Mouse (Mus musculus) olfactory bulb, adult 2 months (tissue): ENCODE data around the gene Mrps33.

Experiments used
- CTCF ChIP-seq: fragments of 200-500 bp; IDR thresholded peaks from 2 replicates; pipeline ENCODE4 v1.5.1; 2012; ENCODE audit warnings: low read depth, mild to moderate bottlenecking, low read length, moderate library complexity; ENCODE audit not compliant: insufficient read depth
- POLR2A ChIP-seq: fragments of 200-500 bp; IDR thresholded peaks from 2 replicates; pipeline ENCODE4 v1.6.1; 2012; ENCODE audit warnings: mild to moderate bottlenecking, low read depth, low read length, moderate library complexity; ENCODE audit not compliant: insufficient read depth

- TF ChIP-seq POLR2A (no peak), CTCF (no peak)
These were observed 22.4 kb downstream of the Mrps33 start for GRCm38 (mm10) chr6:39788408-39788807.
